Comparison of ENCODE assay signal across 8 mouse cellular contexts in the genomic region with DNA sequence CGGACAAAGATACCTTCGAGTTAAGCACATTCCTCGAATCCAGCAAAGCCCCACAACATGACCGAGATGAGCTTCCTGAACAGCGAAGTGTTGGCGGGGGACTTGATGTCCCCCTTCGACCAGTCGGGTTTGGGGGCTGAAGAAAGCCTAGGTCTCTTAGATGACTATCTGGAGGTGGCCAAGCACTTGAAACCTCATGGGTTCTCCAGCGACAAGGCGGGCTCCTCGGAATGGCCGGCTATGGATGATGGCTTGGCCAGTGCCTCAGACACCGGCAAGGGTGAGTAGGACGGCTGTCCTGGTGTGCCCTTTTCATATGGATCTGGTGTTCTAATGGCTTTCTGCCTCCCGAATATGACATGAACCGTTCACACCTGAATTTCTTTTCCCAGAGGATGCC. TPM values are rescaled to one million over a fixed set of nuclear protein-coding genes. Genes with fewer than 3 reads are reported as not detected.
DNase-seq lines count a peak whose midpoint lies in the region; ATAC-seq and TF ChIP-seq lines count a peak whose summit lies in the region.

No protein-coding gene starts in this region.

- H3K9me3 ChIP-seq in ES-Bruce4 (replicated peaks; ENCODE audit: control insufficient read depth, insufficient read depth, low read length, poor library complexity, severe bottlenecking) = no peaks in the 10 kb centered on the region
- no peaks in the 10 kb centered on the region for H3K9me3 ChIP-seq in forebrain, embryonic 16.5 days (ENCODE audit: control insufficient read depth, low read length)
- H3K9me3 ChIP-seq in stomach, embryonic 14.5 days (ENCODE audit: control insufficient read depth, low read depth, low read length) = no peaks in the 10 kb centered on the region

- H3K27ac ChIP-seq in ES-Bruce4 (ENCODE audit: insufficient read depth, low read length) = peak overlapping the region; percentile 91
- peak overlapping the region; percentile 99 for H3K27ac ChIP-seq in forebrain, embryonic 16.5 days (ENCODE audit: low read length)
- peak overlapping the region; percentile 96 for H3K27ac ChIP-seq in liver, adult 2 months (replicated peaks; ENCODE audit: insufficient read depth, low read depth, low read length)
- H3K27ac ChIP-seq in stomach, embryonic 14.5 days (ENCODE audit: low read length) = peak overlapping the region; percentile 99

- H3K79me2 ChIP-seq in liver, adult 2 months (ENCODE audit: control insufficient read depth, insufficient read depth, low read length) = peaks cover 12% of the 10 kb centered on the region; the same call in 1 of the 2 replicates

- no peak for TF ChIP-seq CTCF in ES-Bruce4 (IDR thresholded peaks at IDR 0.05; ENCODE audit: low read depth, low read length)
- no peak for TF ChIP-seq CTCF in liver, adult 2 months (IDR thresholded peaks at IDR 0.05; ENCODE audit: low read depth, low read length)

- H3K9ac ChIP-seq in ES-Bruce4 (ENCODE audit: low read depth, poor library complexity, severe bottlenecking) = peak overlapping the region; percentile 93
- H3K9ac ChIP-seq in forebrain, embryonic 16.5 days (replicated peaks; ENCODE audit: low read depth, low read length) = peak overlapping the region; percentile 100
- peak overlapping the region; percentile 98 for H3K9ac ChIP-seq in liver, adult 2 months (ENCODE audit: low read depth, low read length)
- H3K9ac ChIP-seq in stomach, embryonic 14.5 days (replicated peaks; ENCODE audit: low read depth, low read length) = peak overlapping the region; percentile 100

- peak overlapping the region; percentile 94 for H3K4me3 ChIP-seq in ES-Bruce4 (ENCODE audit: low read depth, low read length)
- peak overlapping the region; percentile 100 for H3K4me3 ChIP-seq in forebrain, embryonic 16.5 days (replicated peaks; ENCODE audit: low read length)
- H3K4me3 ChIP-seq in liver, adult 2 months (ENCODE audit: insufficient read depth, low read depth, low read length) = peak overlapping the region; percentile 85
- peak overlapping the region; percentile 100 for H3K4me3 ChIP-seq in stomach, embryonic 14.5 days (ENCODE audit: low read depth, low read length)

- peaks cover 27% of the 10 kb centered on the region for H3K36me3 ChIP-seq in ES-Bruce4 (ENCODE audit: control insufficient read depth, insufficient read depth, low read length, poor library complexity, severe bottlenecking)
- peaks cover 14% of the 10 kb centered on the region for H3K36me3 ChIP-seq in forebrain, embryonic 16.5 days (ENCODE audit: control insufficient read depth, insufficient read depth)
- H3K36me3 ChIP-seq in liver, adult 2 months (ENCODE audit: control insufficient read depth, insufficient read depth, low read length) = peaks cover 19% of the 10 kb centered on the region
- H3K36me3 ChIP-seq in stomach, embryonic 14.5 days (ENCODE audit: control insufficient read depth, insufficient read depth, low read length) = peaks cover 25% of the 10 kb centered on the region

- peak overlapping the region; percentile 78 for H3K4me2 ChIP-seq in forebrain, embryonic 16.5 days (ENCODE audit: low read length)
- peak overlapping the region; percentile 96 for H3K4me2 ChIP-seq in stomach, embryonic 14.5 days (replicated peaks; ENCODE audit: low read depth, low read length)

- no peak for TF ChIP-seq EP300 in ES-Bruce4 (IDR thresholded peaks at IDR 0.05; ENCODE audit: insufficient read depth, low read depth, low read length)

- H3K27me3 ChIP-seq in ES-Bruce4 (ENCODE audit: control insufficient read depth, insufficient read depth, low read length, poor library complexity, severe bottlenecking) = no peaks in the 10 kb centered on the region
- no peaks in the 10 kb centered on the region for H3K27me3 ChIP-seq in forebrain, embryonic 16.5 days (replicated peaks; ENCODE audit: control insufficient read depth, insufficient read depth, low read length)
- no peaks in the 10 kb centered on the region for H3K27me3 ChIP-seq in liver, adult 2 months (ENCODE audit: control insufficient read depth, insufficient read depth, low read length)
- no peaks in the 10 kb centered on the region for H3K27me3 ChIP-seq in stomach, embryonic 14.5 days (ENCODE audit: control insufficient read depth, insufficient read depth, low read length)

- 10% methylated on average over 16 of the region's 16 CpGs for WGBS in forebrain, embryonic 16.5 days
- under 1% methylated on average over 16 of the region's 16 CpGs for WGBS in liver, adult 2 months
- 5% methylated on average over 16 of the region's 16 CpGs for WGBS in stomach, embryonic 14.5 days

- no peak for TF ChIP-seq POLR2A in ES-Bruce4 (IDR thresholded peaks at IDR 0.05; ENCODE audit: insufficient read depth, low read length)
- no peak for TF ChIP-seq POLR2A in liver, adult 2 months (IDR thresholded peaks at IDR 0.05; ENCODE audit: extremely low read depth, insufficient read depth, low read length)

- no peak for ATAC-seq in forebrain, embryonic 16.5 days
- no peak for ATAC-seq in stomach, embryonic 14.5 days (ENCODE audit: insufficient number of reproducible peaks, insufficient read depth, low FRiP score, low read depth)
- ATAC-seq in CD4-positive, CD25-positive, alpha-beta regulatory T cell, adult 4 months = no peak

- DNase-seq in heart, adult 11 months = peak; percentile 96
- no peak for DNase-seq in heart, postnatal 36 days
- no peak for DNase-seq in liver, adult 2 months (ENCODE audit: extremely low read depth, low read depth, low spot score)
- no peak for DNase-seq in gastrocnemius, postnatal 25 days

- H3K4me1 ChIP-seq in ES-Bruce4 (ENCODE audit: control insufficient read depth, insufficient read depth, low read length) = no peaks in the 10 kb centered on the region
- H3K4me1 ChIP-seq in forebrain, embryonic 16.5 days (replicated peaks; ENCODE audit: control insufficient read depth, insufficient read depth, low read length) = peaks cover 34% of the 10 kb centered on the region
- H3K4me1 ChIP-seq in liver, adult 2 months (ENCODE audit: control insufficient read depth, insufficient read depth, low read length) = peaks cover 17% of the 10 kb centered on the region
- peaks cover 33% of the 10 kb centered on the region for H3K4me1 ChIP-seq in stomach, embryonic 14.5 days (ENCODE audit: control insufficient read depth, insufficient read depth, low read length)

- intact Hi-C loops in heart, postnatal 36 days (cut with DNase I) = loop anchor here (5.0 kb wide), 1 partner anchor 546 kb away; no protein-coding TSS in a partner anchor

RNA-seq across cellular contexts. Expression of gene Atf4, which starts 1.3 kb away (rescaled TPM):
- total RNA-seq in heart, postnatal 36 days (2021) = 10 to 100 TPM; 65.2 to 75.8 TPM
- polyA plus RNA-seq in ES-Bruce4 (2011; ENCODE audit: insufficient read depth, insufficient read length, low read depth, missing spikeins) = 193 and 198 TPM in 2 replicates
- polyA plus RNA-seq in forebrain, embryonic 16.5 days (2015; fragmentation: Nextera tagmentation; extraction: Ambion mirVana) = 122 and 139 TPM in 2 replicates
- 50.0 and 55.1 TPM in 2 replicates for total RNA-seq in liver, adult 2 months (2014; rRNA removed)
- 88.8 and 130 TPM in 2 replicates for polyA plus RNA-seq in liver, adult 2 months (2012; rRNA removed)
- polyA plus RNA-seq in stomach, embryonic 14.5 days (2014; fragmentation: Nextera tagmentation; extraction: Ambion mirVana) = 114 and 127 TPM in 2 replicates
- 10 to 100 TPM; 80.4 to 96.5 TPM for polyA plus RNA-seq in CD4-positive, CD25-positive, alpha-beta regulatory T cell, adult 4 months (2017; shearing (Covaris generic))
- 100 to 1,000 TPM; 107 to 114 TPM for total RNA-seq in gastrocnemius, postnatal 25 days (2021)

RNA-seq across cellular contexts. Expression of gene Rps19bp1, which starts 7.9 kb away (rescaled TPM):
- total RNA-seq in heart, postnatal 36 days (2021) = 10 to 100 TPM; 11.5 to 15.8 TPM
- 28.1 and 33.2 TPM in 2 replicates for polyA plus RNA-seq in ES-Bruce4 (2011; ENCODE audit: insufficient read depth, insufficient read length, low read depth, missing spikeins)
- polyA plus RNA-seq in forebrain, embryonic 16.5 days (2015; fragmentation: Nextera tagmentation; extraction: Ambion mirVana) = 60.6 and 65.5 TPM in 2 replicates
- 8.3 and 12.3 TPM in 2 replicates for total RNA-seq in liver, adult 2 months (2014; rRNA removed)
- polyA plus RNA-seq in liver, adult 2 months (2012; rRNA removed) = 17.0 and 19.1 TPM in 2 replicates
- 53.4 and 61.8 TPM in 2 replicates for polyA plus RNA-seq in stomach, embryonic 14.5 days (2014; fragmentation: Nextera tagmentation; extraction: Ambion mirVana)
- 10 to 100 TPM; 18.3 to 21.5 TPM for polyA plus RNA-seq in CD4-positive, CD25-positive, alpha-beta regulatory T cell, adult 4 months (2017; shearing (Covaris generic))
- total RNA-seq in gastrocnemius, postnatal 25 days (2021) = 10 to 100 TPM in 1 of 2 experiments, 1 to 10 TPM in 1; 9.9 to 11.2 TPM

RNA-seq across cellular contexts. Expression of gene AC140267.1, which starts 20.6 kb away (rescaled TPM):
- total RNA-seq in heart, postnatal 36 days (2021) = 10 to 100 TPM; 10.7 to 20.5 TPM
- polyA plus RNA-seq in ES-Bruce4 (2011; ENCODE audit: insufficient read depth, insufficient read length, low read depth, missing spikeins) = not detected in 2 replicates
- polyA plus RNA-seq in forebrain, embryonic 16.5 days (2015; fragmentation: Nextera tagmentation; extraction: Ambion mirVana) = 4.1 TPM in 1 of 2 replicates, not detected in the other
- total RNA-seq in liver, adult 2 months (2014; rRNA removed) = not detected in 2 replicates
- polyA plus RNA-seq in liver, adult 2 months (2012; rRNA removed) = not detected in 2 replicates
- polyA plus RNA-seq in stomach, embryonic 14.5 days (2014; fragmentation: Nextera tagmentation; extraction: Ambion mirVana) = not detected in 2 replicates
- 10 to 100 TPM in 1 of 2 experiments, not detected in 1; 14.2 TPM for polyA plus RNA-seq in CD4-positive, CD25-positive, alpha-beta regulatory T cell, adult 4 months (2017; shearing (Covaris generic))
- total RNA-seq in gastrocnemius, postnatal 25 days (2021) = 1 to 10 TPM; 4.0 to 7.5 TPM

RNA-seq across cellular contexts. Expression of gene Mief1, which starts 22.4 kb away (rescaled TPM):
- total RNA-seq in heart, postnatal 36 days (2021) = 10 to 100 TPM; 31.5 to 32.8 TPM
- 35.7 and 38.4 TPM in 2 replicates for polyA plus RNA-seq in ES-Bruce4 (2011; ENCODE audit: insufficient read depth, insufficient read length, low read depth, missing spikeins)
- polyA plus RNA-seq in forebrain, embryonic 16.5 days (2015; fragmentation: Nextera tagmentation; extraction: Ambion mirVana) = 42.7 and 42.9 TPM in 2 replicates
- total RNA-seq in liver, adult 2 months (2014; rRNA removed) = 13.4 and 16.0 TPM in 2 replicates
- polyA plus RNA-seq in liver, adult 2 months (2012; rRNA removed) = 12.8 and 17.1 TPM in 2 replicates
- polyA plus RNA-seq in stomach, embryonic 14.5 days (2014; fragmentation: Nextera tagmentation; extraction: Ambion mirVana) = 34.5 and 36.4 TPM in 2 replicates
- 10 to 100 TPM; 33.6 to 42.7 TPM for polyA plus RNA-seq in CD4-positive, CD25-positive, alpha-beta regulatory T cell, adult 4 months (2017; shearing (Covaris generic))
- 10 to 100 TPM; 19.5 to 23.2 TPM for total RNA-seq in gastrocnemius, postnatal 25 days (2021)

RNA-seq across cellular contexts. Expression of gene Cacna1i, which starts 30.8 kb away (rescaled TPM):
- under 1 TPM in 1 of 2 experiments, not detected in 1; 0.03 TPM for total RNA-seq in heart, postnatal 36 days (2021)
- polyA plus RNA-seq in ES-Bruce4 (2011; ENCODE audit: insufficient read depth, insufficient read length, low read depth, missing spikeins) = not detected in 2 replicates
- 0.42 and 0.60 TPM in 2 replicates for polyA plus RNA-seq in forebrain, embryonic 16.5 days (2015; fragmentation: Nextera tagmentation; extraction: Ambion mirVana)
- total RNA-seq in liver, adult 2 months (2014; rRNA removed) = under 0.01 and 0.13 TPM in 2 replicates
- 0.02 and 0.09 TPM in 2 replicates for polyA plus RNA-seq in liver, adult 2 months (2012; rRNA removed)
- not detected in 2 replicates for polyA plus RNA-seq in stomach, embryonic 14.5 days (2014; fragmentation: Nextera tagmentation; extraction: Ambion mirVana)
- not detected for polyA plus RNA-seq in CD4-positive, CD25-positive, alpha-beta regulatory T cell, adult 4 months (2017; shearing (Covaris generic))
- under 1 TPM; 0.11 to 0.43 TPM for total RNA-seq in gastrocnemius, postnatal 25 days (2021)
